8 mouse cellular contexts compared by ENCODE assay signal in genomic region chr13:64153083-64153682, GRCm38 (mm10). TPM values are rescaled to one million over a fixed set of nuclear protein-coding genes. Genes with fewer than 3 reads are reported as not detected.
DNase-seq lines count a peak whose midpoint lies in the region; ATAC-seq and TF ChIP-seq lines count a peak whose summit lies in the region.

TSS of gene Zfp367 (minus strand) at chr13:64153202.

- no peaks in the 10 kb centered on the region for H3K9me3 ChIP-seq in CH12.LX (replicated peaks; ENCODE audit: low read length)
- H3K9me3 ChIP-seq in forebrain, embryonic 11.5 days (ENCODE audit: control insufficient read depth, low read length), result no peaks in the 10 kb centered on the region
- H3K9me3 ChIP-seq in heart, embryonic 16.5 days (replicated peaks; ENCODE audit: control insufficient read depth, low read length), result no peaks in the 10 kb centered on the region
- H3K9me3 ChIP-seq in liver, embryonic 15.5 days (replicated peaks), result no peaks in the 10 kb centered on the region
- no peaks in the 10 kb centered on the region for H3K9me3 ChIP-seq in neural tube, embryonic 12.5 days

- peak; percentile 74 for TF ChIP-seq POLR2A in CH12.LX (IDR thresholded peaks at IDR 0.05; ENCODE audit: low read depth, low read length)

- peak; percentile 97 for ATAC-seq in forebrain, embryonic 11.5 days (replicated peaks; ENCODE audit: low FRiP score)
- ATAC-seq in heart, embryonic 16.5 days (replicated peaks; ENCODE audit: extremely low read depth, insufficient read depth, low FRiP score), result peak; percentile 94
- ATAC-seq in liver, embryonic 15.5 days (ENCODE audit: insufficient read depth), result peak; percentile 92
- peak; percentile 98 for ATAC-seq in neural tube, embryonic 12.5 days (ENCODE audit: low FRiP score, low read depth)

- peaks cover 40% of the 10 kb centered on the region for H3K79me2 ChIP-seq in CH12.LX (replicated peaks; ENCODE audit: control insufficient read depth, extremely low read depth, insufficient read depth, poor library complexity, severe bottlenecking)

- H3K4me1 ChIP-seq in CH12.LX (ENCODE audit: control insufficient read depth in 1 of 2, insufficient read depth in 2 of 2), result peaks cover 5 to 30% of the 10 kb centered on the region in 2 experiments
- peaks cover 6% of the 10 kb centered on the region for H3K4me1 ChIP-seq in forebrain, embryonic 11.5 days (replicated peaks; ENCODE audit: control insufficient read depth, insufficient read depth, low read length)
- peaks cover 28% of the 10 kb centered on the region for H3K4me1 ChIP-seq in heart, embryonic 16.5 days (ENCODE audit: control insufficient read depth, insufficient read depth, low read length)
- H3K4me1 ChIP-seq in liver, embryonic 15.5 days (replicated peaks), result peaks cover 45% of the 10 kb centered on the region
- peaks cover 20% of the 10 kb centered on the region; the same call in 1 of the 2 replicates for H3K4me1 ChIP-seq in neural tube, embryonic 12.5 days

- peak within 1 kb of the TSS; percentile 94 to 98 (median 97) for H3K4me3 ChIP-seq in CH12.LX (replicated peaks in 1 of 3; ENCODE audit: low read depth in 2 of 3, low read length in 2 of 3, poor library complexity in 1 of 3)
- peak within 1 kb of the TSS; percentile 93 for H3K4me3 ChIP-seq in forebrain, embryonic 11.5 days (ENCODE audit: low read depth, low read length)
- peak within 1 kb of the TSS; percentile 83 for H3K4me3 ChIP-seq in heart, embryonic 16.5 days (ENCODE audit: low read length)
- H3K4me3 ChIP-seq in liver, embryonic 15.5 days (replicated peaks), result peak within 1 kb of the TSS; percentile 93
- H3K4me3 ChIP-seq in neural tube, embryonic 12.5 days, result peak within 1 kb of the TSS; percentile 90

- in situ Hi-C loops in CH12.LX (cut with MboI; ENCODE audit: low pct_ligation_motif_present, low pct_unique_long_range_greater_than_20kb, low sequenced_read_pairs), result no loop called here

- under 1% methylated on average over 56 of the region's 56 CpGs for WGBS in forebrain, embryonic 11.5 days
- 0% methylated on average over 55 of the region's 56 CpGs for WGBS in heart, embryonic 16.5 days
- WGBS in liver, embryonic 15.5 days (ENCODE audit: insufficient replicate concordance), result under 1% methylated on average over 56 of the region's 56 CpGs
- WGBS in neural tube, embryonic 12.5 days, result under 1% methylated on average over 56 of the region's 56 CpGs

- peak within 1 kb of the TSS; percentile 75 for H3K27ac ChIP-seq in CH12.LX (ENCODE audit: insufficient read depth, low read depth)
- peak within 1 kb of the TSS; percentile 93 for H3K27ac ChIP-seq in forebrain, embryonic 11.5 days (ENCODE audit: low read depth, low read length)
- H3K27ac ChIP-seq in heart, embryonic 16.5 days (ENCODE audit: low read length), result peak within 1 kb of the TSS; percentile 94
- H3K27ac ChIP-seq in liver, embryonic 15.5 days (replicated peaks), result peak within 1 kb of the TSS; percentile 98
- peak within 1 kb of the TSS; percentile 72 for H3K27ac ChIP-seq in neural tube, embryonic 12.5 days

- TF ChIP-seq EP300 in CH12.LX (IDR thresholded peaks at IDR 0.05; ENCODE audit: low read length), result no peak

- dilution Hi-C loops in CH12.LX (cut with MboI; ENCODE audit: extremely low pct_ligation_motif_present, extremely low pct_unique_long_range_greater_than_20kb, low sequenced_read_pairs), result no loop called here

- DNase-seq in CH12.LX (ENCODE audit: extremely low read depth), result peak; percentile 99
- peak; percentile 96 for DNase-seq in c-Kit-positive CD71-positive TER-119-negative erythroid progenitor cells, embryonic 14.5 days (ENCODE audit: low read depth)
- peak; percentile 99 for DNase-seq in forebrain, embryonic 11.5 days (ENCODE audit: low spot score)
- peak; percentile 98 to 99 for DNase-seq in kidney, postnatal 36 days
- peak; percentile 90 for DNase-seq in telencephalon, adult 2 months (ENCODE audit: low read depth, low spot score)

- peak within 1 kb of the TSS; percentile 69 for H3K9ac ChIP-seq in CH12.LX (ENCODE audit: insufficient read depth, low read depth)
- H3K9ac ChIP-seq in forebrain, embryonic 11.5 days (ENCODE audit: low read length), result peak within 1 kb of the TSS; percentile 92
- H3K9ac ChIP-seq in heart, embryonic 16.5 days (ENCODE audit: low read length), result peak within 1 kb of the TSS; percentile 87
- peak within 1 kb of the TSS; percentile 97 for H3K9ac ChIP-seq in liver, embryonic 15.5 days
- peak within 1 kb of the TSS; percentile 75 for H3K9ac ChIP-seq in neural tube, embryonic 12.5 days

- TF ChIP-seq CTCF in CH12.LX (conservative IDR thresholded peaks at IDR 0.05 in 1 of 2, IDR thresholded peaks at IDR 0.05 in 1 of 2; ENCODE audit: low read depth in 2 of 2, low read length in 2 of 2), result no peak

- H3K36me3 ChIP-seq in CH12.LX (replicated peaks in 1 of 2; ENCODE audit: control insufficient read depth in 1 of 2, insufficient read depth in 1 of 2, low read length in 1 of 2), result peaks cover 0 to 8% of the 10 kb centered on the region in 2 experiments
- no peaks in the 10 kb centered on the region for H3K36me3 ChIP-seq in forebrain, embryonic 11.5 days (ENCODE audit: control insufficient read depth, insufficient read depth, low read length)
- H3K36me3 ChIP-seq in heart, embryonic 16.5 days (ENCODE audit: control insufficient read depth, insufficient read depth), result no peaks in the 10 kb centered on the region
- H3K36me3 ChIP-seq in liver, embryonic 15.5 days (replicated peaks), result peaks cover 16% of the 10 kb centered on the region
- H3K36me3 ChIP-seq in neural tube, embryonic 12.5 days, result no peaks in the 10 kb centered on the region

- TF ChIP-seq RAD21 in CH12.LX (IDR thresholded peaks at IDR 0.05; ENCODE audit: low read depth, low read length), result no peak

- peak within 1 kb of the TSS; percentile 91 for H3K4me2 ChIP-seq in CH12.LX (ENCODE audit: insufficient read depth, low read depth, poor library complexity, severe bottlenecking)
- H3K4me2 ChIP-seq in forebrain, embryonic 11.5 days (ENCODE audit: low read depth, low read length, severe bottlenecking), result peak within 1 kb of the TSS; percentile 87
- peak within 1 kb of the TSS; percentile 93 for H3K4me2 ChIP-seq in heart, embryonic 16.5 days (ENCODE audit: low read depth, low read length)
- H3K4me2 ChIP-seq in liver, embryonic 15.5 days, result peak within 1 kb of the TSS; percentile 98
- H3K4me2 ChIP-seq in neural tube, embryonic 12.5 days (replicated peaks), result peak within 1 kb of the TSS; percentile 93

- H3K27me3 ChIP-seq in CH12.LX (replicated peaks), result peaks cover 22% of the 10 kb centered on the region
- H3K27me3 ChIP-seq in forebrain, embryonic 11.5 days (ENCODE audit: control insufficient read depth, insufficient read depth, low read length), result no peaks in the 10 kb centered on the region; the same call in 1 of the 2 replicates
- no peaks in the 10 kb centered on the region for H3K27me3 ChIP-seq in heart, embryonic 16.5 days (ENCODE audit: control insufficient read depth, insufficient read depth, low read length)
- H3K27me3 ChIP-seq in liver, embryonic 15.5 days, result peaks cover 21% of the 10 kb centered on the region
- H3K27me3 ChIP-seq in neural tube, embryonic 12.5 days (replicated peaks), result no peaks in the 10 kb centered on the region

TF ChIP-seq in CH12.LX, 34 proteins besides CTCF, POLR2A, EP300 and RAD21:
- TF ChIP-seq MYC (IDR thresholded peaks at IDR 0.05; ENCODE audit: low read depth, low read length), result no peak
- TF ChIP-seq IRF4 (IDR thresholded peaks at IDR 0.05; ENCODE audit: low read depth, low read length), result peak; percentile 36
- peak; percentile 65 for TF ChIP-seq NELFE (IDR thresholded peaks at IDR 0.05; ENCODE audit: low read depth, low read length)
- TF ChIP-seq RCOR1 (conservative IDR thresholded peaks at IDR 0.05; ENCODE audit: low read depth, low read length), result no peak
- TF ChIP-seq MXI1 (IDR thresholded peaks at IDR 0.05; ENCODE audit: low read depth, low read length), result peak; percentile 81; the same call in 1 of the 2 replicates
- TF ChIP-seq E2F4 (IDR thresholded peaks at IDR 0.05; ENCODE audit: insufficient replicate concordance, low read depth, low read length), result peak; percentile 97
- TF ChIP-seq GABPA (IDR thresholded peaks at IDR 0.05; ENCODE audit: insufficient replicate concordance, low read depth, low read length), result no peak
- TF ChIP-seq ELF1 (IDR thresholded peaks at IDR 0.05; ENCODE audit: low read depth, low read length), result peak; percentile 78
- peak; percentile 80; the same call in 1 of the 2 replicates for TF ChIP-seq KAT2A (IDR thresholded peaks at IDR 0.05; ENCODE audit: insufficient replicate concordance, low read length)
- peak; percentile 30; the same call in 1 of the 2 replicates for TF ChIP-seq NRF1 (IDR thresholded peaks at IDR 0.05; ENCODE audit: low read depth, low read length)
- TF ChIP-seq MAX (IDR thresholded peaks at IDR 0.05; ENCODE audit: low read length), result peak; percentile 82
- TF ChIP-seq CHD2 (IDR thresholded peaks at IDR 0.05; ENCODE audit: low read length), result peak; percentile 64
- TF ChIP-seq MEF2A (IDR thresholded peaks at IDR 0.05; ENCODE audit: borderline replicate concordance, low read depth, low read length), result 0 out of 2 replicates have a peak, but pooled peaks have one; percentile 20
- TF ChIP-seq ZMIZ1 (IDR thresholded peaks at IDR 0.05; ENCODE audit: low read depth, low read length), result peak; percentile 22
- TF ChIP-seq JUN (IDR thresholded peaks at IDR 0.05; ENCODE audit: insufficient read depth, low read depth, low read length), result no peak
- TF ChIP-seq MAZ (IDR thresholded peaks at IDR 0.05; ENCODE audit: low read depth, low read length), result peak; percentile 98
- TF ChIP-seq BHLHE40 (IDR thresholded peaks at IDR 0.05; ENCODE audit: low read depth, low read length), result no peak
- peak; percentile 96 for TF ChIP-seq SIN3A (IDR thresholded peaks at IDR 0.05; ENCODE audit: low read length)

RNA-seq across cellular contexts. Expression of gene Zfp367, which starts in this region (rescaled TPM):
- total RNA-seq in CH12.LX (2012; rRNA removed) (12.6 and 17.0 TPM in 2 replicates), CH12.LX (2014; rRNA removed) (33.7 and 39.2 TPM in 2 replicates)
- 17.3 and 23.8 TPM in 2 replicates for polyA plus RNA-seq in CH12.LX (2012; ENCODE audit: insufficient read length, low read depth)
- 27.2 and 29.8 TPM in 2 replicates for polyA plus RNA-seq in forebrain, embryonic 11.5 days (2014; fragmentation: Nextera tagmentation; extraction: Ambion mirVana)
- polyA plus RNA-seq in heart, embryonic 16.5 days (2015; fragmentation: Nextera tagmentation; extraction: Ambion mirVana), result 27.7 and 29.6 TPM in 2 replicates
- 20.6 and 22.1 TPM in 2 replicates for polyA plus RNA-seq in liver, embryonic 15.5 days (2015; fragmentation: Nextera tagmentation; extraction: Ambion mirVana)
- 10.7 and 11.4 TPM in 2 replicates for polyA plus RNA-seq in neural tube, embryonic 12.5 days (2016; fragmentation: Nextera tagmentation; extraction: Ambion mirVana)

Comparison
In these comparisons a context has a peak if more than half of its experiments do, and no peak if none do; other contexts are left out.
1. Peak in every context shown above with its lines: DNase-seq, ATAC-seq, H3K4me3 ChIP-seq and H3K27ac ChIP-seq.